ENCODE assay signal across 8 mouse cellular contexts in the genomic region with DNA sequence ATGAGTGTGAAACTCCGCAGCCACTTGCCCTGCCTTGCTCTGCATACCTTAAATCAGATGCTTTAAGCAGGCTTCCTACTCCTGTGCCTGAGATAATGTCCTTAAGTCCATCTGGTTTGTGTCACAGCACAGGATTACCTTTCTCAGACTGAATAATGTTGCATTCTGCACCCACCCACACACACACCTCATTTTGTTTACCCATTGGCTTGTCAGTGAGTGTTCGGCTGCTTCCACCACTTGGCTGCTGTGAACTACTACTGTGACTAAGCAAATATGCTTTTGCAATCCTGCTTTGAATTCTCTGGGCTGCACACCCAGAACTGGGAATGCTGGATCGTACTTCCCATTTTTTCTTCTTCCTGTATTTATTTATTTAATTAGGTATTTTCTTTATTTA.
DNase-seq lines count a peak whose midpoint lies in the region.

No protein-coding gene starts in this region.

- intact Hi-C loops in left cerebral cortex, postnatal 25 days (cut with DNase I), result no loop called here

- DNase-seq in adrenal gland, adult 8-10 months, result peak; percentile 11
- no peak for DNase-seq in adrenal gland, adult 18-20 months (ENCODE audit: low spot score in 2 of 2)
- peak; percentile 23 to 25 for DNase-seq in left cerebral cortex, postnatal 25 days (ENCODE audit: low spot score in 2 of 2)
- DNase-seq in left cerebral cortex, adult 11 months (ENCODE audit: low spot score), result no peak
- DNase-seq in adrenal gland, postnatal 36 days, result peak; percentile 21 to 23
- peak; percentile 4 for DNase-seq in lung, postnatal 14 days
- no peak for DNase-seq in thymus, postnatal 36 days
- no peak for DNase-seq in kidney, adult 9 months

Comparison
In these comparisons a context has a peak if more than half of its experiments do, and no peak if none do; other contexts are left out.
1. DNase-seq: peak in adrenal gland, adult 8-10 months (single experiment), left cerebral cortex, postnatal 25 days (2 of 2), adrenal gland, postnatal 36 days (2 of 2) and lung, postnatal 14 days (single experiment); none in adrenal gland, adult 18-20 months (0 of 2), left cerebral cortex, adult 11 months (single experiment), thymus, postnatal 36 days (0 of 2) and kidney, adult 9 months (single experiment).